In genomic region chr5:74126015-74126896, GRCm38 (mm10) we compare ENCODE assay signal across 8 mouse cellular contexts. TPM values are rescaled to one million over a fixed set of nuclear protein-coding genes. Genes with fewer than 3 reads are reported as not detected.
DNase-seq lines count a peak whose midpoint lies in the region; ATAC-seq and TF ChIP-seq lines count a peak whose summit lies in the region.

No protein-coding gene starts in this region.

- WGBS in forebrain, embryonic 12.5 days = 68% methylated on average over 32 of the region's 32 CpGs
- WGBS in heart, embryonic 15.5 days = 50% methylated on average over 32 of the region's 32 CpGs
- 51% methylated on average over 32 of the region's 32 CpGs for WGBS in liver, embryonic 14.5 days (ENCODE audit: insufficient replicate concordance)
- 62% methylated on average over 32 of the region's 32 CpGs for WGBS in stomach, embryonic 15.5 days

- no peak for TF ChIP-seq CTCF in liver, embryonic 14.5 days (IDR thresholded peaks at IDR 0.05; ENCODE audit: low read depth)

- peak overlapping the region; percentile 33 for H3K4me3 ChIP-seq in forebrain, embryonic 12.5 days (replicated peaks)
- H3K4me3 ChIP-seq in heart, embryonic 15.5 days = peak overlapping the region; percentile 48
- peak overlapping the region; percentile 48 to 65 for H3K4me3 ChIP-seq in liver, embryonic 14.5 days (ENCODE audit: insufficient read depth in 1 of 2, low read depth in 2 of 2, low read length in 2 of 2)
- peak overlapping the region; percentile 31 for H3K4me3 ChIP-seq in stomach, embryonic 15.5 days (replicated peaks)

- peak overlapping the region; percentile 26; the same call in 1 of the 2 replicates for H3K9ac ChIP-seq in forebrain, embryonic 12.5 days
- peak overlapping the region; percentile 37; the same call in 1 of the 2 replicates for H3K9ac ChIP-seq in heart, embryonic 15.5 days
- H3K9ac ChIP-seq in liver, embryonic 14.5 days (replicated peaks) = no peak overlapping the region; the same call in 1 of the 2 replicates
- no peak overlapping the region for H3K9ac ChIP-seq in stomach, embryonic 15.5 days

- DNase-seq in ES-CJ7 (ENCODE audit: low read depth, low spot score) = peak; percentile 86
- DNase-seq in kidney, postnatal 10 days = peak; percentile 82
- peak; percentile 70 to 80 (median 79) for DNase-seq in liver, embryonic 14.5 days (ENCODE audit: low read depth in 3 of 3, low spot score in 3 of 3)
- DNase-seq in natural killer cell, adult 2 months (ENCODE audit: low spot score in 2 of 2) = peak; percentile 59 to 72

- H3K27ac ChIP-seq in forebrain, embryonic 12.5 days = no peak overlapping the region
- H3K27ac ChIP-seq in heart, embryonic 15.5 days = peak overlapping the region; percentile 60
- H3K27ac ChIP-seq in liver, embryonic 14.5 days = no peak overlapping the region
- H3K27ac ChIP-seq in stomach, embryonic 15.5 days = no peak overlapping the region

- ATAC-seq in cerebellum, adult (ENCODE audit: insufficient number of reproducible peaks, low FRiP score, low TSS enrichment) = peak; percentile 90
- peak; percentile 93 for ATAC-seq in forebrain, embryonic 12.5 days (ENCODE audit: low FRiP score)
- ATAC-seq in heart, embryonic 15.5 days (replicated peaks; ENCODE audit: insufficient number of reproducible peaks, insufficient read depth, low FRiP score, low read depth) = peak; percentile 92
- ATAC-seq in liver, embryonic 14.5 days (ENCODE audit: insufficient read depth) = peak; percentile 97
- ATAC-seq in stomach, embryonic 15.5 days (ENCODE audit: insufficient read depth, low FRiP score, low read depth) = peak; percentile 89

- no peaks in the 10 kb centered on the region for H3K27me3 ChIP-seq in forebrain, embryonic 12.5 days
- H3K27me3 ChIP-seq in heart, embryonic 15.5 days = no peaks in the 10 kb centered on the region
- no peaks in the 10 kb centered on the region for H3K27me3 ChIP-seq in liver, embryonic 14.5 days (ENCODE audit: control insufficient read depth, insufficient read depth, low read length)
- H3K27me3 ChIP-seq in stomach, embryonic 15.5 days (replicated peaks) = no peaks in the 10 kb centered on the region

- H3K4me1 ChIP-seq in forebrain, embryonic 12.5 days = peaks cover 3% of the 10 kb centered on the region; the same call in 1 of the 2 replicates
- H3K4me1 ChIP-seq in heart, embryonic 15.5 days (replicated peaks) = peaks cover 8% of the 10 kb centered on the region; the same call in 1 of the 2 replicates
- H3K4me1 ChIP-seq in liver, embryonic 14.5 days (replicated peaks; ENCODE audit: control insufficient read depth in 2 of 2, insufficient read depth in 2 of 2, low read length in 1 of 2) = no peaks in the 10 kb centered on the region
- H3K4me1 ChIP-seq in stomach, embryonic 15.5 days = 0 out of 2 replicates have a peak, but pooled peaks cover 6% of the 10 kb centered on the region

- no peaks in the 10 kb centered on the region for H3K9me3 ChIP-seq in forebrain, embryonic 12.5 days
- H3K9me3 ChIP-seq in heart, embryonic 15.5 days (replicated peaks) = no peaks in the 10 kb centered on the region
- no peaks in the 10 kb centered on the region for H3K9me3 ChIP-seq in liver, embryonic 14.5 days (ENCODE audit: control insufficient read depth, low read length)
- no peaks in the 10 kb centered on the region for H3K9me3 ChIP-seq in stomach, embryonic 15.5 days

- H3K36me3 ChIP-seq in forebrain, embryonic 12.5 days (replicated peaks) = no peaks in the 10 kb centered on the region
- no peaks in the 10 kb centered on the region for H3K36me3 ChIP-seq in heart, embryonic 15.5 days
- no peaks in the 10 kb centered on the region for H3K36me3 ChIP-seq in liver, embryonic 14.5 days (replicated peaks; ENCODE audit: control insufficient read depth, insufficient read depth, low read depth)
- H3K36me3 ChIP-seq in stomach, embryonic 15.5 days = no peaks in the 10 kb centered on the region

- TF ChIP-seq EP300 in liver, embryonic 14.5 days (IDR thresholded peaks at IDR 0.05; ENCODE audit: low read depth) = no peak

- peak overlapping the region; percentile 33 for H3K4me2 ChIP-seq in forebrain, embryonic 12.5 days
- H3K4me2 ChIP-seq in heart, embryonic 15.5 days = peak overlapping the region; percentile 57
- peak overlapping the region; percentile 61 for H3K4me2 ChIP-seq in liver, embryonic 14.5 days (ENCODE audit: low read depth)
- H3K4me2 ChIP-seq in stomach, embryonic 15.5 days = peak overlapping the region; percentile 40

RNA-seq across cellular contexts. Expression of gene Usp46, which starts 58.0 kb away (rescaled TPM):
- 34.1 and 37.0 TPM in 2 replicates for polyA plus RNA-seq in forebrain, embryonic 12.5 days (2016; fragmentation: Nextera tagmentation; extraction: Ambion mirVana)
- polyA plus RNA-seq in heart, embryonic 15.5 days (2015; fragmentation: Nextera tagmentation; extraction: Ambion mirVana) = 25.6 and 26.9 TPM in 2 replicates
- polyA plus RNA-seq in liver, embryonic 14.5 days (2012; rRNA removed) = 9.7 and 14.6 TPM in 2 replicates
- polyA plus RNA-seq in liver, embryonic 14.5 days (2014; fragmentation: Nextera tagmentation; extraction: Ambion mirVana) = 23.8 and 27.9 TPM in 2 replicates
- polyA plus RNA-seq in stomach, embryonic 15.5 days (2015; fragmentation: Nextera tagmentation; extraction: Ambion mirVana) = 27.4 and 27.7 TPM in 2 replicates

Comparison
In these comparisons a context has a peak if more than half of its experiments do, and no peak if none do; other contexts are left out.
1. H3K9ac ChIP-seq: peak in forebrain, embryonic 12.5 days (single experiment) and heart, embryonic 15.5 days (single experiment); none in liver, embryonic 14.5 days (single experiment) and stomach, embryonic 15.5 days (single experiment).
2. Peak in every context shown above with its lines, with median percentiles within 50 percentile points of each other: DNase-seq, ATAC-seq, H3K4me2 ChIP-seq and H3K4me3 ChIP-seq.